Mouse (Mus musculus): ENCODE measurements at regions not wholly inside any gene's neighbourhood (a gene's known extent, or its start where the extent isn't known, plus 50 kb on each side); places are given as distances from the start of the nearest gene placed in this dataset.

- no peak overlapping the region for H3K27ac ChIP-seq
- no peak overlapping the region for H3K4me3 ChIP-seq (replicated peaks)
- WGBS = 84% methylated on average over 2 of the region's 2 CpGs
- ATAC-seq (ENCODE audit: low FRiP score) = no peak
- H3K9ac ChIP-seq = no peak overlapping the region
- no peak overlapping the region for H3K4me2 ChIP-seq
- H3K27me3 ChIP-seq = no peaks in the 10 kb centered on the region
- H3K9me3 ChIP-seq = no peaks in the 10 kb centered on the region
- no peaks in the 10 kb centered on the region for H3K36me3 ChIP-seq (replicated peaks)
- H3K4me1 ChIP-seq = no peaks in the 10 kb centered on the region
Measured at GRCm38 (mm10) chr11:56716953-56717352, 294.2 kb upstream of the Gria1 start.

GRCm38 (mm10) chr11:56725141-56725540, 286.0 kb upstream of the Gria1 start:
- no peak overlapping the region for H3K4me3 ChIP-seq (replicated peaks)
- no peak for ATAC-seq (ENCODE audit: low FRiP score)
- WGBS = 52% methylated on average over 3 of the region's 3 CpGs

GRCm38 (mm10) chr11:56726161-56726560, 285.0 kb upstream of the Gria1 start:
- Histone ChIP-seq H3K9ac (no peak overlapping the region), H3K4me3 (replicated peaks) (no peak overlapping the region), H3K27me3 (no peaks in the 10 kb centered on the region), H3K9me3 (no peaks in the 10 kb centered on the region), H3K4me2 (no peak overlapping the region), H3K4me1 (no peaks in the 10 kb centered on the region), H3K36me3 (replicated peaks) (no peaks in the 10 kb centered on the region), H3K27ac (no peak overlapping the region)
- ATAC-seq (ENCODE audit: low FRiP score) = no peak

More at GRCm38 (mm10) chr11:56725141-56725540, 286.0 kb upstream of the Gria1 start:
- no peak overlapping the region for H3K9ac ChIP-seq
- H3K9me3 ChIP-seq = no peaks in the 10 kb centered on the region
- H3K4me1 ChIP-seq = no peaks in the 10 kb centered on the region
- no peaks in the 10 kb centered on the region for H3K27me3 ChIP-seq
- no peaks in the 10 kb centered on the region for H3K36me3 ChIP-seq (replicated peaks)
- no peak overlapping the region for H3K27ac ChIP-seq
- H3K4me2 ChIP-seq = no peak overlapping the region

- H3K9ac ChIP-seq = no peak overlapping the region
- H3K27me3 ChIP-seq = no peaks in the 10 kb centered on the region
- no peak for ATAC-seq (ENCODE audit: low FRiP score)
Measured at GRCm38 (mm10) chr11:56727556-56727955, 283.6 kb upstream of the Gria1 start.

GRCm38 (mm10) chr11:56728204-56729002, 282.8 kb upstream of the Gria1 start:
- H3K4me2 ChIP-seq = no peak overlapping the region
- no peaks in the 10 kb centered on the region for H3K4me1 ChIP-seq
- H3K9me3 ChIP-seq = no peaks in the 10 kb centered on the region
- no peaks in the 10 kb centered on the region for H3K27me3 ChIP-seq
- no peaks in the 10 kb centered on the region for H3K36me3 ChIP-seq (replicated peaks)
- WGBS = 87% methylated on average over 6 of the region's 6 CpGs
- H3K9ac ChIP-seq = no peak overlapping the region
- ATAC-seq (ENCODE audit: low FRiP score) = no peak
- H3K4me3 ChIP-seq (replicated peaks) = no peak overlapping the region
- no peak overlapping the region for H3K27ac ChIP-seq

More at GRCm38 (mm10) chr11:56727556-56727955, 283.6 kb upstream of the Gria1 start:
- 76% methylated on average over 4 of the region's 4 CpGs for WGBS
- Histone ChIP-seq H3K9me3 (no peaks in the 10 kb centered on the region), H3K4me1 (no peaks in the 10 kb centered on the region), H3K4me3 (replicated peaks) (no peak overlapping the region), H3K36me3 (replicated peaks) (no peaks in the 10 kb centered on the region), H3K27ac (no peak overlapping the region), H3K4me2 (no peak overlapping the region)

- Histone ChIP-seq H3K27ac (no peak overlapping the region), H3K4me3 (replicated peaks) (no peak overlapping the region), H3K4me2 (no peak overlapping the region), H3K9me3 (no peaks in the 10 kb centered on the region), H3K9ac (no peak overlapping the region), H3K4me1 (peaks cover 4% of the 10 kb centered on the region; the same call in 1 of the 2 replicates), H3K27me3 (0 out of 2 replicates have a peak, but pooled peaks cover 2% of the 10 kb centered on the region), H3K36me3 (replicated peaks) (no peaks in the 10 kb centered on the region)
- 10% methylated on average over 2 of the region's 2 CpGs for WGBS
- ATAC-seq (ENCODE audit: low FRiP score) = peak; percentile 60; the same call in 1 of the 2 replicates
Measured at GRCm38 (mm10) chr11:56741857-56742256, 269.3 kb upstream of the Gria1 start.

- Histone ChIP-seq H3K4me3 (replicated peaks) (no peak overlapping the region), H3K4me1 (peaks cover 18% of the 10 kb centered on the region), H3K9ac (no peak overlapping the region), H3K4me2 (no peak overlapping the region), H3K27ac (no peak overlapping the region), H3K27me3 (no peaks in the 10 kb centered on the region), H3K9me3 (no peaks in the 10 kb centered on the region), H3K36me3 (replicated peaks) (no peaks in the 10 kb centered on the region)
- ATAC-seq (ENCODE audit: low FRiP score) = peak; percentile 62
- 20% methylated on average over 5 of the region's 5 CpGs for WGBS
Measured at GRCm38 (mm10) chr11:56750032-56750431, 261.2 kb upstream of the Gria1 start.

GRCm38 (mm10) chr11:56750639-56751038, 260.5 kb upstream of the Gria1 start:
- no peak overlapping the region for H3K4me2 ChIP-seq
- H3K27me3 ChIP-seq = no peaks in the 10 kb centered on the region
- H3K4me1 ChIP-seq = peaks cover 18% of the 10 kb centered on the region
- H3K27ac ChIP-seq = no peak overlapping the region
- H3K9ac ChIP-seq = no peak overlapping the region
- 0 out of 2 replicates have a peak, but pooled peaks have one; percentile 14 for ATAC-seq (ENCODE audit: low FRiP score)
- H3K4me3 ChIP-seq (replicated peaks) = no peak overlapping the region
- H3K36me3 ChIP-seq (replicated peaks) = no peaks in the 10 kb centered on the region
- H3K9me3 ChIP-seq = no peaks in the 10 kb centered on the region
- 27% methylated on average over 8 of the region's 8 CpGs for WGBS

- Histone ChIP-seq H3K36me3 (replicated peaks) (no peaks in the 10 kb centered on the region), H3K9ac (no peak overlapping the region), H3K4me2 (no peak overlapping the region), H3K27me3 (no peaks in the 10 kb centered on the region), H3K4me1 (peaks cover 18% of the 10 kb centered on the region), H3K27ac (no peak overlapping the region), H3K4me3 (replicated peaks) (no peak overlapping the region), H3K9me3 (no peaks in the 10 kb centered on the region)
- ATAC-seq (ENCODE audit: low FRiP score) = no peak
- WGBS = 35% methylated on average over 5 of the region's 5 CpGs
Measured at GRCm38 (mm10) chr11:56751918-56752317, 259.3 kb upstream of the Gria1 start.

- no peak for ATAC-seq (ENCODE audit: low FRiP score)
- no peak overlapping the region for H3K4me2 ChIP-seq
- no peaks in the 10 kb centered on the region for H3K27me3 ChIP-seq
- no peak overlapping the region for H3K4me3 ChIP-seq (replicated peaks)
- no peak overlapping the region for H3K9ac ChIP-seq
- no peaks in the 10 kb centered on the region for H3K36me3 ChIP-seq (replicated peaks)
- WGBS = 63% methylated on average over 3 of the region's 3 CpGs
- no peak overlapping the region for H3K27ac ChIP-seq
- no peaks in the 10 kb centered on the region for H3K9me3 ChIP-seq
- H3K4me1 ChIP-seq = peaks cover 18% of the 10 kb centered on the region
Measured at GRCm38 (mm10) chr11:56753699-56754098, 257.5 kb upstream of the Gria1 start.

- ATAC-seq (ENCODE audit: low FRiP score) = no peak
- no peaks in the 10 kb centered on the region for H3K36me3 ChIP-seq (replicated peaks)
- no peak overlapping the region for H3K27ac ChIP-seq
- 96% methylated on average over 2 of the region's 2 CpGs for WGBS
- H3K9me3 ChIP-seq = no peaks in the 10 kb centered on the region
- H3K9ac ChIP-seq = no peak overlapping the region
- H3K4me1 ChIP-seq = no peaks in the 10 kb centered on the region
- H3K4me3 ChIP-seq (replicated peaks) = no peak overlapping the region
- no peaks in the 10 kb centered on the region for H3K27me3 ChIP-seq
- no peak overlapping the region for H3K4me2 ChIP-seq
Measured at GRCm38 (mm10) chr11:56760474-56760873, 250.7 kb upstream of the Gria1 start.

GRCm38 (mm10) chr11:56762467-56763120, 248.6 kb upstream of the Gria1 start:
- Histone ChIP-seq H3K9me3 (no peaks in the 10 kb centered on the region), H3K4me3 (replicated peaks) (no peak overlapping the region), H3K9ac (no peak overlapping the region), H3K4me1 (no peaks in the 10 kb centered on the region), H3K36me3 (replicated peaks) (no peaks in the 10 kb centered on the region), H3K27ac (no peak overlapping the region), H3K4me2 (no peak overlapping the region), H3K27me3 (no peaks in the 10 kb centered on the region)
- 67% methylated on average over 5 of the region's 5 CpGs for WGBS
- ATAC-seq (ENCODE audit: low FRiP score) = no peak

- Histone ChIP-seq H3K4me3 (replicated peaks) (no peak overlapping the region), H3K36me3 (replicated peaks) (no peaks in the 10 kb centered on the region), H3K27ac (no peak overlapping the region), H3K9me3 (no peaks in the 10 kb centered on the region), H3K4me1 (no peaks in the 10 kb centered on the region), H3K9ac (no peak overlapping the region), H3K4me2 (no peak overlapping the region), H3K27me3 (no peaks in the 10 kb centered on the region)
- ATAC-seq (ENCODE audit: low FRiP score) = no peak
Measured at GRCm38 (mm10) chr11:56767424-56767823, 243.8 kb upstream of the Gria1 start.

Measured in forebrain, embryonic 12.5 days (tissue).